Mouse (Mus musculus) megakaryocyte-erythroid progenitor cell, adult 5-6 weeks (primary cell): ENCODE results near the gene Tcte1. TPM values are rescaled to one million over a fixed set of nuclear protein-coding genes. Genes with fewer than 3 reads are reported as not detected.

Experiments
- ATAC-seq: replicated peaks from 2 replicates; pipeline ENCODE4 v1.8.0; 2016; ENCODE audit warnings: mild to moderate bottlenecking, inconsistent platforms; ENCODE audit not compliant: severe bottlenecking, poor library complexity, low FRiP score, low TSS enrichment
- total RNA-seq, 2 experiments: library from RNA; stranded (forward) in 1 of 2; stranded (reverse) in 1 of 2; fragments of 200-1000, 215-1000 nt in 1 of 2; fragments of >200 nt in 1 of 2; fragmentation: Nextera tagmentation in 1 of 2; gene quantifications; 2 replicates each; pipeline ENCODE4 v1.2.3; 2014 to 2017

The Tcte1 gene
- total RNA-seq, 2 experiments from 2014 or later: not detected

GRCm38 (mm10) chr17:45559732-45560525 is 36.7 kb downstream of the Tcte1 start:
- no peak for ATAC-seq

GRCm38 (mm10) chr17:45563216-45563615 is 40.0 kb downstream of the Tcte1 start:
- ATAC-seq: no peak

GRCm38 (mm10) chr17:45563655-45564530 is 40.7 kb downstream of the Tcte1 start, which contains the start of gene Slc35b2:
Gene Slc35b2, plus strand, starts transcription at chr17:45563874.
- ATAC-seq: peak; percentile 63

DNA sequence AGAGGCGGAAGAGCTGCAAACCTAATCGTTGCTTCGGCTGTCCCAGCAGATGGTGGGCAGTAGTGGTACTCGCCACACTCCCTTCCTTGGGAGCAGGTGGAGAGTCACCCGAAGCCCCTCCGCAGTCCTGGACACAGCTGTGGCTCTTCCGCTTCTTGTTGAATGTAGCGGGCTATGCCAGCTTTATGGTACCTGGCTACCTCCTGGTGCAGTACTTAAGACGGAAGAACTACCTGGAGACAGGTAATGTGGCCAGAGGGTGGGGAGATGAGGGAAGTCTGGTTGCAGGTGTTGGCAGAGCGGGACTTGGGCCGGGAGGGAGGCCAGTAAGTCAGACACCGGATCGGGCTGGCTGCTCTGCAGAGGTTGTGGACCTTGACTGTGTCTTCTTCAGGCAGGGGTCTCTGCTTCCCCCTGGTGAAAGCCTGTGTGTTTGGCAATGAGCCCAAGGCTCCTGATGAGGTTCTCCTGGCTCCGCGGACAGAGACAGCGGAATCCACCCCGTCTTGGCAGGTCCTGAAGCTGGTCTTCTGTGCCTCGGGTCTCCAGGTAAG is 41.4 kb downstream of the Tcte1 start:
- no peak; the same call in 1 of the 2 replicates for ATAC-seq

DNA sequence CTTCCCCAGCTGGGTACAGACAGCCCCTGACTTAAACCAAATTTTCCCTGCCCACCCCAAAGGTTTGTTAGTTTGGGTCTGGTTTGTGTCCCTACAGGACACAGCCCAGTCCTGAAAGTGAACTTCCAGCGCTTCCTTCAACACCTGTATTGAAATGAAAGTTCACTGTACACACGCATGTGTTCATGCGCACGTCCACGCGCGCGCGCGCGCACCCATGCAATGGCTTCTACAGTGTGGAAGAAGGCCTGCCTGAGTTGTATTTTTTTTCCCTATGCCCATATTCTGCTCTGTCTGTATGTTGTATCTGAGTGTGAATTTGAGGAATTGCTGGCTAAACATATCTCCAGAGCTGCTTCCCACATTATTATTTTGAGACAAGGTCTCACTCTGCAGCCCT is 41.9 kb downstream of the Tcte1 start:
- ATAC-seq: no peak

DNA sequence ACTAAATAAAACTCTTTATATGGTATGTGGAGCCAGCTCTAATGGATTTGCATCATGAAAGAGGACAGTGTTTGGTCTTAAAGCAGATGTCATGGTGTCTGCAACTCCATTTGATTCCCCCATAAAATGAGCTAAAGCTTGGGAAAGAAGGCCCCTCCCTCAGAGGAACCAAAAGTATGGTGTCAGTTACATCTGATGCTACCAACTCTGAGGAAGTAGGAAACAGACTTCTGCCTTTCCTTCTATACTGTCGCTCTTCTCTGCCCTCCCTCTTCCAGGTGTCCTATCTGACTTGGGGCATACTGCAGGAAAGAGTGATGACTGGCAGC is 42.8 kb downstream of the Tcte1 start:
- no peak; the same call in 1 of the 2 replicates for ATAC-seq

- peak; percentile 19 for ATAC-seq
Measured at GRCm38 (mm10) chr17:45566360-45567161, 43.3 kb downstream of the Tcte1 start.

- ATAC-seq: peak; percentile 5; the same call in 1 of the 2 replicates
Measured at GRCm38 (mm10) chr17:45567162-45567601, 43.9 kb downstream of the Tcte1 start.

GRCm38 (mm10) chr17:45568990-45569389 is 45.8 kb downstream of the Tcte1 start:
- ATAC-seq: no peak

- no peak for ATAC-seq
Measured at GRCm38 (mm10) chr17:45569999-45570398, 46.8 kb downstream of the Tcte1 start.

DNA sequence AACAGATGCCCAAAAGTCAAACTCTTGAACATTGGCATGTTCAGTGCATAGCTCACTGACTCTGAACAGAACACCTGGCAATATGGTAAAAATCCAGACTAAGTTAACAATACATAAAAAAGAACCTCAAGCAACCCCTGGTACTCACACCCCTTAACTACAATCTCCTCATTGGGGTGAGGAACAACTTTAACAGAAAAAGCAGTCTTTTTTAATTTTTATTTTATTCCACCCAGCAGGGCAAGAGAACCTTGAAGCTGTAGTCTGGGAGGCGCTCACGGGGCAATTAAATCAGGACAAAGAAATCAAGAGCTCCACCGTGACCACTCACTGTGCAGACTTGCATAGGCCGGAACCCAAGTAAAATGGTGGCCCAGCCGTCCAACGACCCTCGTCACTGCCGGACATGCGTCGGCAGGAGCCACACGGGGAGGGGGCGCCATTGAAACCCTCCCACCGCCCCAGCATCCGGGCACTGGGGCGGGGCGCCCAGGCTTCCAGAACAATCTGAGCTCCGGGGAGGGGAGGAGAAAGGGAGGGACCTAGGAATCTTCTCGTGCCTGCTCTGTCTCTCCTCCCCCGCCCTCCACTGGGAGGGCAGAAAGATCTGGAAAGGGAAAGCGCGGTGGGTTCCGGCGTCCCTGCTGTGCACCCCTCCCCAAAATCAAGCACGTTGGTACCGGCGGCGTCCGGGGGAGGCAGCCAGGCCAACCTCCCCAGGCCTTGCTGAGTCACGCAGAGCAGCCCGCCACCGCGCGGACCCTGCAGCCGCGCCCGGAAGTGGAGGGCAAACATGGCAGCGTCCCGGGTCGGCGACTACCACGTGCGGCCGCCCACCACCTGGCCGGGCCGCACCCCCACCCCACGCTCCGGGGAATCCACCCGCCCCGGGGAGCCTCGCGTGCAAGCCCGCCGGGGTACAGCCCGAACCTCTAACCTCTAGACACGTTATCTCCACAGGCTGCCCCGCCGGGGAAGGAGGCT is 49.2 kb downstream of the Tcte1 start:
- ATAC-seq: peak; percentile 20

DNA sequence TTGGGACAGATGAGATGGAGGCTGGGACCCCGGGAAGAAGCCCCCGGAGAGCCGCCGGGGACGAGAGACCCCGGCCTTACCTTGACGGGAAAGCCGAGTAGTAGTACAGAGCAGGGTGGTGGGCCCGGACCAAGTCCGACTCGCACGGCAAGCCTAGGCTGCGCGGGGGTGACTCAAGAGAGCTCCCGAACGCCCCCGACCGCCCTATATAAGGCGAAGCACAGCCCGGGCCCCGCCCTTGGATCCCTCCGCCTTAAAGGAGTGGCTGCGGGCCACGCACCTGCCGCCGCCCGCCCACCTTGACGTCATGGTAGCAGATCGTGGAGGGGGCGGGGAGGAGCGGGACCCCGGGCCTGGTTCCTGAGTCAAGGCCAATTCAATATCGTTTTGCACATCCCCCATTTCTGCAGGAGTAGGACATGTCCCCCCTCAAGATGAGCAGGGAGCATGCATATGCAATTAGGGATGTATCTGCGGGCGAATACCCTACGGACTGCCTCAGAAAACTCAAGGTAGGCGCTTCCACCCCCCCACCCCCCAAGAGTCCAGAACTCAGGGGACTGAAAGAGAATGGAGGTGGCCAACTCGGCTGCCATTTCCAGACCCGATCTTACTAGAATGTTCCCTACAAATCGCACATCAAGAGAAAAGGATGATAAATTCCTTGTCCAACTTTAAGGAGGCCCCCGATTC is 50.0 kb downstream of the Tcte1 start, which contains the start of gene Hsp90ab1:
TSS of gene Hsp90ab1 (minus strand) at position 185 of the 693 bp plus-strand sequence.
- peak; percentile 68 for ATAC-seq

DNA sequence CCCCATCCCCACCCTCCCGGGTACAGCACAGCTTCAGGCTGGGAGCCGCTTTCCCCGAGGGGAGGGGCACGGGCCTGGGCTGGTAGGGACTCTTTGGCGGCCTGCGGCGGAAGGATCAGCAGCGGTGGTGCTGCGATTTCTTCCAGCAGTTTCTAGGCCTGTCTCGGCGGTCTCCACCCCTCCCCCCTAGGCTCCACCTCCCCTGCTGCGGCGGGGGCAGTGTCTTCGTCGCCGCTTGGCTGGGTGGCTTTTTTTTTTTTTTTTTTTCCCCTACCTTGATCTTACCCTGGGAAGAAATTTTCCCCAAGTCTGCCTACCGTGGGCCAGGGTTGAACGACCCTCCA is 50.5 kb downstream of the Tcte1 start:
- ATAC-seq: peak; percentile 39

- ATAC-seq: peak; percentile 20
Measured at GRCm38 (mm10) chr17:45574129-45574761, 51.0 kb downstream of the Tcte1 start.

DNA sequence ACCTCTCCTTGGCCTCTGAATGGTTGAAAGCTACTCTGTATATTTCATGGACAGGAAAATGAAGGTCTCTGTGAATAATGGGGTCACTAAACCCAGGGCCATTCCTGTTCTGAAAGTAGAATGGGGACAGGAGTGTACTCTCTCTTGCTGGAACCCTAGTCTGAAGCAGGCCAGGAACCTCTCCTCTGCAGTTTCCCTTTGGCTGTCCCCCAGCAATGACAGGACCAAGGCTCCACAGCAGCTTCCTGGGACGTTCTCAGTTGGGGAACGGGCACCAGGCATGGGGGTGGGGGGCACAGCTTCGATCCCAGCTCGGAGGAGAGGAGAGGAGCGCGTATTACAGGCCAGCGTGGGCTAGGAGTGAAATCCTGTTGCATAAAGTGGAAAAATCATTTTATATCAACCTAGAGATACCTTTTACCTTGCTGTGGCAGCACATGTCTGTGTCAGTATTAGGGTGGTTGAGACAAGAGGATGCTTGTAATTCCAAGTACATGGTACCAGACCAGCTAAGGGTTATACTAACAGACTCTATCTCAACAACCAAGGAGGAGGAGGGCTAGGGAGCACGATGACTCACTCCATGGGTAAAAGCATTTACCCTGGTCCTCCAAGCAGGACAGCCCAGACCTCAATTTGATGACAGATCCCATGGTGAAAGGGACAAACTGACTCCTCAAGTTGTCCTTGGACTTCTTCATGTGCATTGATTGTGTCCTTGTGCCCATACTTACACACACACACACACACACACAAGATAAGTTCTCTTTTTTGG is 52.1 kb downstream of the Tcte1 start:
- no peak for ATAC-seq

- ATAC-seq: peak; percentile 23
Measured at GRCm38 (mm10) chr17:45578242-45578641, 55.0 kb downstream of the Tcte1 start.
